Mouse (Mus musculus) CD4-positive, CD25-positive, alpha-beta regulatory T cell, adult 2 months (primary cell): ENCODE results near the gene Scyl1.

Source experiments
- DNase-seq: peaks from one replicate; pipeline ENCODE4 v3.0.0-alpha.2; 2012; ENCODE audit warnings: low read depth, low spot score

Scyl1 gene

GRCm38 (mm10) chr19:5742241-5742641 is 29.0 kb downstream of the Scyl1 start:
- no peak for DNase-seq

GRCm38 (mm10) chr19:5741641-5742240 is 29.5 kb downstream of the Scyl1 start:
- DNase-seq = no peak

- no peak for DNase-seq
Measured at GRCm38 (mm10) chr19:5740320-5741317, 30.6 kb downstream of the Scyl1 start, which contains the start of gene Ltbp3. TSS of gene Ltbp3 (plus strand) at chr19:5740904.

GRCm38 (mm10) chr19:5739446-5739845 is 31.8 kb downstream of the Scyl1 start:
- DNase-seq = no peak

GRCm38 (mm10) chr19:5734325-5734724 is 36.9 kb downstream of the Scyl1 start:
- no peak for DNase-seq

GRCm38 (mm10) chr19:5731264-5731978 is 39.8 kb downstream of the Scyl1 start:
- peak; percentile 92 for DNase-seq

- DNase-seq = no peak
Measured at GRCm38 (mm10) chr19:5730314-5731186, 40.7 kb downstream of the Scyl1 start.

GRCm38 (mm10) chr19:5729444-5729815 is 41.8 kb downstream of the Scyl1 start, which contains the start of gene Fam89b:
TSS of gene Fam89b (minus strand) at chr19:5729653.
- DNase-seq = peak; percentile 87

- DNase-seq = peak; percentile 57
Measured at GRCm38 (mm10) chr19:5728631-5729443, 42.4 kb downstream of the Scyl1 start.

- DNase-seq = peak; percentile 92
Measured at GRCm38 (mm10) chr19:5727701-5728100, 43.5 kb downstream of the Scyl1 start.

- DNase-seq = peak; percentile 89
Measured at GRCm38 (mm10) chr19:5726961-5727578, 44.1 kb downstream of the Scyl1 start.

- DNase-seq = peak; percentile 84
Measured at GRCm38 (mm10) chr19:5725767-5726515, 45.3 kb downstream of the Scyl1 start, which contains the start of gene Ehbp1l1. TSS of gene Ehbp1l1 (minus strand) at chr19:5726317.

- DNase-seq = no peak
Measured at GRCm38 (mm10) chr19:5725029-5725707, 46.1 kb downstream of the Scyl1 start.

- peak; percentile 52 for DNase-seq
Measured at GRCm38 (mm10) chr19:5724549-5724941, 46.7 kb downstream of the Scyl1 start.

- DNase-seq = no peak
Measured at GRCm38 (mm10) chr19:5723934-5724548, 47.2 kb downstream of the Scyl1 start.

GRCm38 (mm10) chr19:5722848-5723425 is 48.3 kb downstream of the Scyl1 start:
- no peak for DNase-seq

GRCm38 (mm10) chr19:5721233-5721632 is 50.0 kb downstream of the Scyl1 start:
- no peak for DNase-seq
